Mouse (Mus musculus): Measurements from ENCODE around the gene Sv2c. TPM values are rescaled to one million over a fixed set of nuclear protein-coding genes. Genes with fewer than 3 reads are reported as not detected.

Gene Sv2c
- polyA plus RNA-seq, 1 experiment from 2014 or later: 0.27 TPM

- Histone ChIP-seq H3K4me1 (ENCODE audit: insufficient read depth, low read depth, low read length) (no peaks in the 10 kb centered on the region), H3K4me3 (ENCODE audit: low read depth, low read length) (no peak overlapping the region), H3K36me3 (ENCODE audit: insufficient read depth, low read length) (no peaks in the 10 kb centered on the region), H3K27ac (ENCODE audit: low read length) (no peak overlapping the region), H3K9ac (replicated peaks; ENCODE audit: low read depth) (no peak overlapping the region), H3K4me2 (replicated peaks; ENCODE audit: low read depth, low read length) (no peak overlapping the region), H3K9me3 (ENCODE audit: low read length) (no peaks in the 10 kb centered on the region), H3K27me3 (replicated peaks; ENCODE audit: insufficient read depth, low read length) (no peaks in the 10 kb centered on the region)
- WGBS: 67% methylated on average over 9 of the region's 9 CpGs
- ATAC-seq: no peak
- TF ChIP-seq EP300 (IDR thresholded peaks at IDR 0.05) (no peak), CTCF (IDR thresholded peaks at IDR 0.05) (no peak)
- DNase-seq (ENCODE audit: low spot score): no peak
These were observed 222.1 kb downstream of the Sv2c start for GRCm38 (mm10) chr13:95910270-95910669.

- ATAC-seq: no peak
- TF ChIP-seq EP300 (IDR thresholded peaks at IDR 0.05): no peak
- TF ChIP-seq CTCF (IDR thresholded peaks at IDR 0.05): no peak
- no peak for DNase-seq (ENCODE audit: low spot score)
- Histone ChIP-seq H3K36me3 (ENCODE audit: insufficient read depth, low read length) (no peaks in the 10 kb centered on the region), H3K9ac (replicated peaks; ENCODE audit: low read depth) (no peak overlapping the region), H3K4me1 (ENCODE audit: insufficient read depth, low read depth, low read length) (no peaks in the 10 kb centered on the region), H3K27ac (ENCODE audit: low read length) (no peak overlapping the region), H3K4me3 (ENCODE audit: low read depth, low read length) (no peak overlapping the region), H3K9me3 (ENCODE audit: low read length) (no peaks in the 10 kb centered on the region), H3K27me3 (replicated peaks; ENCODE audit: insufficient read depth, low read length) (no peaks in the 10 kb centered on the region), H3K4me2 (replicated peaks; ENCODE audit: low read depth, low read length) (no peak overlapping the region)
- WGBS: 75% methylated on average over 2 of the region's 2 CpGs
These were observed 223.1 kb downstream of the Sv2c start for GRCm38 (mm10) chr13:95909244-95909643.

Other genes with a start within 250 kb of the Sv2c start
- gene Iqgap2, start 240.7 kb downstream of the Sv2c start, polyA plus RNA-seq (2015; fragmentation: Nextera tagmentation; extraction: Ambion mirVana): 2.7 and 3.4 TPM in 2 replicates
- 8.7 and 15.2 TPM in 2 replicates for gene Gm20075, start 51.2 kb downstream of the Sv2c start, polyA plus RNA-seq (2015; fragmentation: Nextera tagmentation; extraction: Ambion mirVana)
- gene Gm17190, start 50.5 kb downstream of the Sv2c start, polyA plus RNA-seq (2015; fragmentation: Nextera tagmentation; extraction: Ambion mirVana): not detected in 2 replicates

Measured in lung, postnatal 0 days (tissue).